Mouse (Mus musculus) neutrophil, adult 65 days (primary cell): Measurements from ENCODE around the gene Ctsll3. TPM values are rescaled to one million over a fixed set of nuclear protein-coding genes. Genes with fewer than 3 reads are reported as not detected.

Experiments used
- total RNA-seq: library from RNA; stranded (reverse); gene quantifications from 2 replicates; pipeline ENCODE4 v1.2.4, GENCODE M21; 2023

Ctsll3 gene
- total RNA-seq = not detected in 2 replicates

DNA sequence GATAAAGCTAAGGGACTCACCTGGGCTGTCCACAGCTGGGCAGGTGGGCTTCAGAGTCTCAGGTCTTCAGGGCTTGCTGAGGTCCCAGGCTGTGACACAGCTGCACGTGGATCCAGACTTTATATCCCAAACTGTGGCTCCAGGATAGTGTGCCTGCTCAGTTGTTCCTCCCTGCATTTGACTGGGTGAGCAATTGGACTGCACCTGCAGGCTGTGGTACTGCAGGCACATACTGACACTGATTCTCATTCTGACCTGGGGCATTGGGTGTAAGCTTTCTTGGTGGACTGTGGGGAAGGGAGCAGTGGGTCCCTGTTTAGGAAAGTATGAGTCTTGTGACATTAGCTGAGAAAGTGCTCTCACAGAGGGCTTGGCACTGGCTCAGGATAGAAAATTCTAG is at the start of gene Ctsll3:
TSS of gene Ctsll3 (minus strand) at position 101 of the 400 bp plus-strand sequence.

GRCm38 (mm10) chr13:60786264-60786663 is 16.4 kb downstream of the Ctsll3 start, which contains the start of gene BC051665:
BC051665 (minus strand) TSS chr13:60786364.

Other genes starting within 250 kb of the Ctsll3 start
- 17.2 and 20.3 TPM in 2 replicates for gene Dapk1, start 200.9 kb downstream of the Ctsll3 start, total RNA-seq
- gene BC051665, start 16.5 kb downstream of the Ctsll3 start, total RNA-seq = not detected in 2 replicates
- gene 4930486L24Rik, start 61.6 kb upstream of the Ctsll3 start, total RNA-seq = not detected in 2 replicates
- not detected in 2 replicates for gene Gm49392, start 94.0 kb upstream of the Ctsll3 start, total RNA-seq
- 0.32 TPM in 1 of 2 replicates, not detected in the other for gene Ctla2b, start 94.6 kb upstream of the Ctsll3 start, total RNA-seq
- gene Tpbpb, start 102.0 kb upstream of the Ctsll3 start, total RNA-seq = not detected in 2 replicates
- gene Gm49393, start 132.7 kb upstream of the Ctsll3 start, total RNA-seq = not detected in 2 replicates
- not detected in 2 replicates for gene Gm49391, start 133.7 kb upstream of the Ctsll3 start, total RNA-seq
- 0.84 and 2.9 TPM in 2 replicates for gene Ctla2a, start 133.8 kb upstream of the Ctsll3 start, total RNA-seq
- gene Tpbpa, start 139.1 kb upstream of the Ctsll3 start, total RNA-seq = not detected in 2 replicates
- gene Ctsj, start 203.1 kb upstream of the Ctsll3 start, total RNA-seq = not detected in 2 replicates
- gene Ctsq, start 237.8 kb upstream of the Ctsll3 start, total RNA-seq = not detected in 2 replicates